Mouse (Mus musculus): ENCODE measurements at regions not wholly inside any gene's neighbourhood (a gene's known extent, or its start where the extent isn't known, plus 50 kb on each side); places are given as distances from the start of the nearest gene placed in this dataset.

- DNase-seq = peak; percentile 30 to 49
Observed at GRCm38 (mm10) chr13:19883896-19884658, 60.0 kb upstream of the Gpr141 start.

GRCm38 (mm10) chr13:19882889-19883288, 58.8 kb upstream of the Gpr141 start:
- peak in 1 of 2 experiments; percentile 16 for DNase-seq

GRCm38 (mm10) chr13:19881772-19882171, 57.7 kb upstream of the Gpr141 start:
- DNase-seq = no peak

- DNase-seq = no peak
Observed at GRCm38 (mm10) chr13:19874621-19875249, 50.7 kb upstream of the Gpr141 start.
